Mouse (Mus musculus) heart, postnatal 0 days (tissue): ENCODE measurements around the gene Fam168b.

Source experiments
- CTCF ChIP-seq: IDR thresholded peaks from 2 replicates; pipeline ENCODE4 v1.5.1; 2016; ENCODE audit warnings: antibody characterized with exemption, control low read depth, low read depth
- EP300 ChIP-seq: IDR thresholded peaks from 2 replicates; pipeline ENCODE4 v1.6.1; 2016; ENCODE audit warnings: antibody characterized with exemption, low read depth

GRCm38 (mm10) chr1:34864243-34864642, 21.4 kb upstream of the Fam168b start:
- no peak for TF ChIP-seq CTCF
- TF ChIP-seq EP300: no peak
